Mouse (Mus musculus) heart, adult 18-20 months (tissue): ENCODE measurements at regions not wholly inside any gene's neighbourhood (a gene's known extent, or its start where the extent isn't known, plus 50 kb on each side); places are given as distances from the start of the nearest gene placed in this dataset.
"Not testable (repeated sequence)": the region's sequence is repeated elsewhere in the genome, so short reads cannot be mapped to it uniquely, and the experiment has no call there.

ENCODE experiments used
- DNase-seq, 2 experiments: peaks; one replicate each; pipeline ENCODE4 v3.0.0; 2021 to 2022; ENCODE audit warnings: mixed read lengths in 1 of 2

GRCm38 (mm10) chrX:103129347-103129746 is 57.1 kb downstream of the Nap1l2 start:
- not testable (repeated sequence) for DNase-seq

- DNase-seq = no peak
These were observed 77.3 kb downstream of the Nap1l2 start for GRCm38 (mm10) chrX:103109181-103109580.

GRCm38 (mm10) chrX:103067730-103068621 is 118.5 kb downstream of the Nap1l2 start:
- not testable (repeated sequence) for DNase-seq

- not testable (repeated sequence) for DNase-seq
These were observed 119.3 kb downstream of the Nap1l2 start for GRCm38 (mm10) chrX:103067107-103067506.

GRCm38 (mm10) chrX:103026256-103027028 is 98.3 kb downstream of the 1700018G05Rik start:
- peak; percentile 4 to 7 for DNase-seq

- not testable (repeated sequence) for DNase-seq
These were observed 97.3 kb downstream of the 1700018G05Rik start for GRCm38 (mm10) chrX:103025495-103025894.

GRCm38 (mm10) chrX:103013425-103014057 is 85.4 kb downstream of the 1700018G05Rik start:
- DNase-seq = not testable (repeated sequence)

GRCm38 (mm10) chrX:103012298-103013243 is 84.4 kb downstream of the 1700018G05Rik start:
- DNase-seq = not testable (repeated sequence)

GRCm38 (mm10) chrX:102993956-102994355 is 65.8 kb downstream of the 1700018G05Rik start:
- not testable (repeated sequence) for DNase-seq
